Mouse (Mus musculus): ENCODE results near the gene Lrp10.

- TF ChIP-seq CTCF (IDR thresholded peaks at IDR 0.05; ENCODE audit: low read depth, low read length) (no peak), POLR2A (IDR thresholded peaks at IDR 0.05; ENCODE audit: insufficient read depth, low read length) (no peak), EP300 (IDR thresholded peaks at IDR 0.05; ENCODE audit: insufficient read depth, low read depth, low read length) (no peak)
These were observed 37.4 kb downstream of the Lrp10 start for GRCm38 (mm10) chr14:54501365-54501764.
